Mouse (Mus musculus) midbrain, embryonic 12.5 days (tissue): Measurements from ENCODE around the gene Gsdme. TPM values are rescaled to one million over a fixed set of nuclear protein-coding genes. Genes with fewer than 3 reads are reported as not detected.

Experiments used
- ATAC-seq: fragments of 200-750 bp; cut with Nextera tagmentation; 2 replicates; pipeline ENCODE4 v1.8.0; 2017; ENCODE audit warnings: low read depth, moderate TSS enrichment, moderate library complexity; ENCODE audit not compliant: low FRiP score
- H3K27ac ChIP-seq: fragments of 300-500 bp; sonication (generic); replicated peaks from 2 replicates; pipeline ENCODE4 v1.5.1; 2016; ENCODE audit warnings: mild to moderate bottlenecking
- H3K27me3 ChIP-seq: fragments of 300-500 bp; sonication (generic); 2 replicates; pipeline ENCODE4 v1.6.1; 2016; ENCODE audit warnings: mild to moderate bottlenecking
- H3K36me3 ChIP-seq: fragments of 300-500 bp; sonication (generic); 2 replicates; pipeline ENCODE4 v1.6.1; 2016
- H3K4me1 ChIP-seq: fragments of 300-500 bp; sonication (generic); 2 replicates; pipeline ENCODE4 v1.6.1; 2016
- H3K4me2 ChIP-seq: fragments of 300-500 bp; sonication (generic); replicated peaks from 2 replicates; pipeline ENCODE4 v1.6.1; 2016; ENCODE audit warnings: mild to moderate bottlenecking, moderate library complexity
- H3K4me3 ChIP-seq: fragments of 300-500 bp; sonication (generic); 2 replicates; pipeline ENCODE4 v1.5.1; 2016; ENCODE audit warnings: mild to moderate bottlenecking
- H3K9ac ChIP-seq: fragments of 300-500 bp; sonication (generic); replicated peaks from 2 replicates; pipeline ENCODE4 v1.6.1; 2016; ENCODE audit warnings: mild to moderate bottlenecking, moderate library complexity
- H3K9me3 ChIP-seq: fragments of 300-500 bp; sonication (generic); 2 replicates; pipeline ENCODE4 v1.6.1; 2016; ENCODE audit warnings: mild to moderate bottlenecking
- WGBS: fragments of 180-500 bp; shearing (Covaris S2); methylation state at CpG from one replicate; pipeline ENCODE4 v1.1.7; 2016; 5-methylcytosine and 5-hydroxymethylcytosine counted together
- polyA plus RNA-seq: library from polyadenylated mRNA; unstranded; fragments of >200 nt; fragmentation: Nextera tagmentation; extraction: Ambion mirVana; gene quantifications from 2 replicates; pipeline ENCODE4 v1.2.1, GENCODE M21; 2016

Gene Gsdme
- polyA plus RNA-seq, 1 experiment from 2014 or later, result 56.0 TPM

GRCm38 (mm10) chr6:50240437-50240836, 23.2 kb downstream of the Gsdme start:
- 73% methylated on average over 5 of the region's 5 CpGs for WGBS
- ATAC-seq, result no peak
- H3K27ac ChIP-seq, result no peak overlapping the region
- H3K9ac ChIP-seq, result no peak overlapping the region
- H3K27me3 ChIP-seq, result no peaks in the 10 kb centered on the region
- H3K36me3 ChIP-seq, result no peaks in the 10 kb centered on the region
- no peaks in the 10 kb centered on the region for H3K4me1 ChIP-seq
- H3K4me2 ChIP-seq, result no peak overlapping the region
- H3K9me3 ChIP-seq, result no peaks in the 10 kb centered on the region
- H3K4me3 ChIP-seq, result no peak overlapping the region

GRCm38 (mm10) chr6:50239902-50240301, 23.8 kb downstream of the Gsdme start:
- no peaks in the 10 kb centered on the region for H3K9me3 ChIP-seq
- no peaks in the 10 kb centered on the region for H3K27me3 ChIP-seq
- no peaks in the 10 kb centered on the region for H3K4me1 ChIP-seq
- no peak for ATAC-seq
- WGBS, result 93% methylated on average over 2 of the region's 2 CpGs
- no peak overlapping the region for H3K4me2 ChIP-seq
- no peak overlapping the region for H3K9ac ChIP-seq
- no peak overlapping the region for H3K4me3 ChIP-seq
- H3K36me3 ChIP-seq, result no peaks in the 10 kb centered on the region
- no peak overlapping the region for H3K27ac ChIP-seq

- no peak for ATAC-seq
- H3K36me3 ChIP-seq, result no peaks in the 10 kb centered on the region
- WGBS, result 82% methylated on average over 2 of the region's 2 CpGs
- no peaks in the 10 kb centered on the region for H3K9me3 ChIP-seq
- H3K9ac ChIP-seq, result no peak overlapping the region
- H3K27ac ChIP-seq, result no peak overlapping the region
- no peaks in the 10 kb centered on the region for H3K4me1 ChIP-seq
- no peak overlapping the region for H3K4me2 ChIP-seq
- no peaks in the 10 kb centered on the region for H3K27me3 ChIP-seq
- no peak overlapping the region for H3K4me3 ChIP-seq
Observed at GRCm38 (mm10) chr6:50237963-50238362, 25.7 kb downstream of the Gsdme start.

GRCm38 (mm10) chr6:50232984-50233383, 30.7 kb downstream of the Gsdme start:
- no peaks in the 10 kb centered on the region for H3K27me3 ChIP-seq
- H3K9ac ChIP-seq, result no peak overlapping the region
- H3K36me3 ChIP-seq, result no peaks in the 10 kb centered on the region
- H3K27ac ChIP-seq, result no peak overlapping the region
- H3K9me3 ChIP-seq, result no peaks in the 10 kb centered on the region
- H3K4me1 ChIP-seq, result no peaks in the 10 kb centered on the region
- H3K4me3 ChIP-seq, result no peak overlapping the region
- ATAC-seq, result no peak
- WGBS, result 62% methylated on average over 1 of the region's 1 CpGs
- no peak overlapping the region for H3K4me2 ChIP-seq

GRCm38 (mm10) chr6:50231288-50231687, 32.4 kb downstream of the Gsdme start:
- Histone ChIP-seq H3K27me3 (no peaks in the 10 kb centered on the region), H3K9me3 (no peaks in the 10 kb centered on the region), H3K36me3 (no peaks in the 10 kb centered on the region), H3K4me3 (no peak overlapping the region), H3K4me2 (no peak overlapping the region), H3K27ac (no peak overlapping the region), H3K9ac (no peak overlapping the region), H3K4me1 (no peaks in the 10 kb centered on the region)
- no peak for ATAC-seq
- WGBS, result 92% methylated on average over 5 of the region's 5 CpGs

GRCm38 (mm10) chr6:50228180-50228579, 35.5 kb downstream of the Gsdme start:
- Histone ChIP-seq H3K4me2 (no peak overlapping the region), H3K27me3 (no peaks in the 10 kb centered on the region), H3K27ac (no peak overlapping the region), H3K36me3 (no peaks in the 10 kb centered on the region), H3K9ac (no peak overlapping the region), H3K9me3 (no peaks in the 10 kb centered on the region), H3K4me1 (no peaks in the 10 kb centered on the region), H3K4me3 (no peak overlapping the region)
- 86% methylated on average over 5 of the region's 5 CpGs for WGBS
- no peak for ATAC-seq

- no peak for ATAC-seq
- no peaks in the 10 kb centered on the region for H3K36me3 ChIP-seq
- no peaks in the 10 kb centered on the region for H3K4me1 ChIP-seq
- 87% methylated on average over 5 of the region's 5 CpGs for WGBS
- H3K27me3 ChIP-seq, result no peaks in the 10 kb centered on the region
- no peak overlapping the region for H3K4me3 ChIP-seq
- H3K9me3 ChIP-seq, result no peaks in the 10 kb centered on the region
- H3K27ac ChIP-seq, result no peak overlapping the region
- no peak overlapping the region for H3K9ac ChIP-seq
- no peak overlapping the region for H3K4me2 ChIP-seq
Observed at GRCm38 (mm10) chr6:50225232-50225631, 38.4 kb downstream of the Gsdme start.

- H3K9me3 ChIP-seq, result no peaks in the 10 kb centered on the region
- no peak overlapping the region for H3K4me2 ChIP-seq
- no peaks in the 10 kb centered on the region for H3K4me1 ChIP-seq
- H3K9ac ChIP-seq, result no peak overlapping the region
- no peaks in the 10 kb centered on the region for H3K36me3 ChIP-seq
- no peak overlapping the region for H3K27ac ChIP-seq
- H3K4me3 ChIP-seq, result no peak overlapping the region
- H3K27me3 ChIP-seq, result no peaks in the 10 kb centered on the region
- no peak for ATAC-seq
- WGBS, result 89% methylated on average over 4 of the region's 4 CpGs
Observed at GRCm38 (mm10) chr6:50223606-50224005, 40.1 kb downstream of the Gsdme start.

GRCm38 (mm10) chr6:50222986-50223385, 40.7 kb downstream of the Gsdme start:
- Histone ChIP-seq H3K4me1 (no peaks in the 10 kb centered on the region), H3K9me3 (no peaks in the 10 kb centered on the region), H3K27ac (no peak overlapping the region), H3K9ac (no peak overlapping the region), H3K27me3 (no peaks in the 10 kb centered on the region), H3K4me2 (no peak overlapping the region), H3K4me3 (no peak overlapping the region), H3K36me3 (no peaks in the 10 kb centered on the region)
- no peak for ATAC-seq
- 84% methylated on average over 5 of the region's 5 CpGs for WGBS

GRCm38 (mm10) chr6:50222351-50222750, 41.3 kb downstream of the Gsdme start:
- Histone ChIP-seq H3K4me3 (no peak overlapping the region), H3K9me3 (no peaks in the 10 kb centered on the region), H3K9ac (no peak overlapping the region), H3K4me1 (no peaks in the 10 kb centered on the region), H3K27ac (no peak overlapping the region), H3K36me3 (no peaks in the 10 kb centered on the region), H3K4me2 (no peak overlapping the region), H3K27me3 (no peaks in the 10 kb centered on the region)
- no peak for ATAC-seq
- WGBS, result 84% methylated on average over 5 of the region's 5 CpGs

GRCm38 (mm10) chr6:50220863-50221262, 42.8 kb downstream of the Gsdme start:
- no peak for ATAC-seq
- H3K27ac ChIP-seq, result no peak overlapping the region
- H3K36me3 ChIP-seq, result no peaks in the 10 kb centered on the region; the same call in 1 of the 2 replicates
- H3K9me3 ChIP-seq, result no peaks in the 10 kb centered on the region
- WGBS, result 49% methylated on average over 6 of the region's 6 CpGs
- H3K4me1 ChIP-seq, result no peaks in the 10 kb centered on the region
- no peak overlapping the region for H3K9ac ChIP-seq
- H3K27me3 ChIP-seq, result no peaks in the 10 kb centered on the region
- H3K4me3 ChIP-seq, result no peak overlapping the region
- no peak overlapping the region for H3K4me2 ChIP-seq

- Histone ChIP-seq H3K9ac (no peak overlapping the region), H3K4me3 (no peak overlapping the region), H3K27me3 (no peaks in the 10 kb centered on the region), H3K4me1 (no peaks in the 10 kb centered on the region), H3K36me3 (no peaks in the 10 kb centered on the region; the same call in 1 of the 2 replicates), H3K27ac (no peak overlapping the region), H3K4me2 (no peak overlapping the region), H3K9me3 (no peaks in the 10 kb centered on the region)
- 91% methylated on average over 6 of the region's 6 CpGs for WGBS
- no peak for ATAC-seq
Observed at GRCm38 (mm10) chr6:50219066-50219465, 44.6 kb downstream of the Gsdme start.

- no peak overlapping the region for H3K27ac ChIP-seq
- WGBS, result 88% methylated on average over 3 of the region's 3 CpGs
Observed at GRCm38 (mm10) chr6:50218628-50219027, 45.0 kb downstream of the Gsdme start.

More at GRCm38 (mm10) chr6:50218628-50219027, 45.0 kb downstream of the Gsdme start:
- H3K9ac ChIP-seq, result no peak overlapping the region
- ATAC-seq, result no peak
- H3K4me3 ChIP-seq, result no peak overlapping the region
- no peaks in the 10 kb centered on the region for H3K9me3 ChIP-seq
- H3K36me3 ChIP-seq, result peaks cover under 1% of the 10 kb centered on the region
- H3K27me3 ChIP-seq, result no peaks in the 10 kb centered on the region
- no peaks in the 10 kb centered on the region for H3K4me1 ChIP-seq
- no peak overlapping the region for H3K4me2 ChIP-seq
